Mouse (Mus musculus): ENCODE data around the gene Nfasc. TPM values are rescaled to one million over a fixed set of nuclear protein-coding genes. Genes with fewer than 3 reads are reported as not detected.

Gene Nfasc
- under 1 TPM; 0.12 to 0.78 TPM for polyA plus RNA-seq (2017; shearing (Covaris generic))

GRCm38 (mm10) chr1:132741175-132741997 is at the start of gene Nfasc:
Gene Nfasc (minus strand): TSS chr1:132741797.

GRCm38 (mm10) chr1:132542762-132543306 is 198.8 kb downstream of the Nfasc start, which contains the start of gene Cntn2:
Gene Cntn2 (minus strand): TSS chr1:132543256.

Other genes starting within 250 kb of the Nfasc start
- 10 to 100 TPM in 1 of 2 experiments, 1 to 10 TPM in 1; 7.8 to 11.3 TPM for gene Tmem81, start 235.6 kb downstream of the Nfasc start, polyA plus RNA-seq (2017; shearing (Covaris generic))
- 1 to 10 TPM in 1 of 2 experiments, under 1 TPM in 1; 0.08 to 1.1 TPM for gene Cntn2, start 198.5 kb downstream of the Nfasc start, polyA plus RNA-seq (2017; shearing (Covaris generic))
- gene Lrrn2, start 138.5 kb upstream of the Nfasc start, polyA plus RNA-seq (2017; shearing (Covaris generic)), result under 1 TPM in 1 of 2 experiments, not detected in 1; 0.33 TPM

Measured in inflammation-experienced regulatory T-cells (primary cell).